Mouse (Mus musculus) embryo, embryonic 10 days (tissue): Measurements from ENCODE around the gene Acap1.
A peak's percentile ranks its signal among the peaks of the same experiment; 100 is the strongest.
"Not testable (repeated sequence)": the region's sequence is repeated elsewhere in the genome, so short reads cannot be mapped to it uniquely, and the experiment has no call there.

Source experiments
- DNase-seq: peaks from one replicate; pipeline ENCODE4 v3.0.0-alpha.2; 2015; ENCODE audit warnings: low spot score

The Acap1 gene

GRCm38 (mm10) chr11:69872451-69872850, 22.9 kb downstream of the Acap1 start:
- DNase-seq, result no peak

GRCm38 (mm10) chr11:69871822-69872221, 23.5 kb downstream of the Acap1 start:
- no peak for DNase-seq

- no peak for DNase-seq
Observed at GRCm38 (mm10) chr11:69870289-69871069, 24.9 kb downstream of the Acap1 start.

GRCm38 (mm10) chr11:69867335-69867734, 28.0 kb downstream of the Acap1 start:
- DNase-seq, result no peak

- DNase-seq, result no peak
Observed at GRCm38 (mm10) chr11:69865561-69865960, 29.8 kb downstream of the Acap1 start.

GRCm38 (mm10) chr11:69864138-69864860, 31.0 kb downstream of the Acap1 start:
- no peak for DNase-seq

GRCm38 (mm10) chr11:69863729-69864128, 31.6 kb downstream of the Acap1 start:
- not testable (repeated sequence) for DNase-seq

- DNase-seq, result no peak
Observed at GRCm38 (mm10) chr11:69858113-69858998, 37.0 kb downstream of the Acap1 start, which contains the start of gene Tnk1. Gene Tnk1, minus strand, starts transcription at chr11:69858730.

GRCm38 (mm10) chr11:69855347-69855746, 40.0 kb downstream of the Acap1 start:
- DNase-seq, result peak; percentile 77

- no peak for DNase-seq
Observed at GRCm38 (mm10) chr11:69854680-69855079, 40.7 kb downstream of the Acap1 start.

- DNase-seq, result no peak
Observed at GRCm38 (mm10) chr11:69853994-69854393, 41.3 kb downstream of the Acap1 start.

- DNase-seq, result no peak
Observed at GRCm38 (mm10) chr11:69850754-69851153, 44.6 kb downstream of the Acap1 start.

- DNase-seq, result no peak
Observed at GRCm38 (mm10) chr11:69849884-69850283, 45.5 kb downstream of the Acap1 start.

- no peak for DNase-seq
Observed at GRCm38 (mm10) chr11:69849128-69849527, 46.2 kb downstream of the Acap1 start.

- DNase-seq, result no peak
Observed at GRCm38 (mm10) chr11:69848021-69848420, 47.3 kb downstream of the Acap1 start.

GRCm38 (mm10) chr11:69846738-69847688, 48.3 kb downstream of the Acap1 start:
- DNase-seq, result no peak

- peak; percentile 97 for DNase-seq
Observed at GRCm38 (mm10) chr11:69846198-69846680, 49.1 kb downstream of the Acap1 start, which contains the start of gene Plscr3. Gene Plscr3, plus strand, starts transcription at chr11:69846376.

- DNase-seq, result no peak
Observed at GRCm38 (mm10) chr11:69838714-69839104, 56.6 kb downstream of the Acap1 start.

GRCm38 (mm10) chr11:69837952-69838713, 57.2 kb downstream of the Acap1 start, which contains the start of gene Tmem256:
Gene Tmem256, plus strand, starts transcription at chr11:69838514.
- peak; percentile 98 for DNase-seq

GRCm38 (mm10) chr11:69837604-69837951, 57.8 kb downstream of the Acap1 start, which contains the start of gene Nlgn2:
Gene Nlgn2, minus strand, starts transcription at chr11:69837784.
- no peak for DNase-seq
